Mouse (Mus musculus): ENCODE data around the gene D230025D16Rik. TPM values are rescaled to one million over a fixed set of nuclear protein-coding genes. Genes with fewer than 3 reads are reported as not detected.

The D230025D16Rik gene
- polyA plus RNA-seq, 1 experiment from 2014 or later: 16.9 TPM

- WGBS (ENCODE audit: insufficient replicate concordance): 64% methylated on average over 11 of the region's 11 CpGs
- peaks cover 16% of the 10 kb centered on the region for H3K36me3 ChIP-seq (replicated peaks)
- H3K9ac ChIP-seq: no peak overlapping the region
- peaks cover 50% of the 10 kb centered on the region for H3K4me1 ChIP-seq (replicated peaks)
- peak overlapping the region; percentile 17; the same call in 1 of the 2 replicates for H3K4me3 ChIP-seq (replicated peaks)
- H3K27ac ChIP-seq (replicated peaks): 0 out of 2 replicates have a peak overlapping the region, but pooled peaks have one; percentile 98
- ATAC-seq (ENCODE audit: insufficient read depth): no peak
- H3K27me3 ChIP-seq: peaks cover 12% of the 10 kb centered on the region
- H3K9me3 ChIP-seq (replicated peaks): no peaks in the 10 kb centered on the region
- H3K4me2 ChIP-seq: peak overlapping the region; percentile 23
Measured at GRCm38 (mm10) chr8:105295256-105295655, 70.3 kb downstream of the D230025D16Rik start.

DNA sequence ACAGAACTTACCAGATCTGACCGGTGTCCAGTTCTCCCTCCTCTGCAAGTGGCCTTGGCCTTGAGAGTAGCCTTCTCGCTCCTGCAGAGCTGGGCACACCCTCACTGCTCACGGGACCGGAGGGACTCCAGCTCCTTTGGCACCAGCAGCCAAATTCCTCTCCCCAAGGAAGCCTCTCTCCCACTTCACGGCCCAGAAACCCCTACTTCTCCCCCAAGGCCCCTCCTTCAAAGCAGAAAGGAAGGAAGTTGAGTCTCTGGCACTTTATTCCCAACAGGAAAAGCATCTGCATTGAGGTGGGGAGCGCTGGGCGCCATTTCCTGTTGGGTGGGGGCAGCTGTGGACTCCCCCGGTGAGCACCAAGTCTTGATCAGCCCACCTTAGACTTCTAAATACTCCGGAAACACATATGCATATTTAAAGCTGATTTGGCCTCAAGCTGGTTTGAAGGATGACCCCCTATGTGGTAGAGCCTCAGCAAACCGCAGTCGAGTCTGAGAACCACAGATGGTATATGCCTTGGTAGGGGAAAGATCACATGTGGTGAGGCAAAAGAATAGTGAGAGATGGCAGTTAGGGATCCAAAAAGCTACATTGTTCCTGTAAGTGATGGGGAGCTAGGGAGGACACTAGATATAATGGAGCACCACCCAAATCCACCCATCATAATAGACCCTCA lies 71.1 kb downstream of the D230025D16Rik start, which contains the start of gene Exoc3l:
TSS of gene Exoc3l (minus strand) at position 207 of the 679 bp plus-strand sequence.
- Histone ChIP-seq H3K4me2 (peak within 1 kb of the TSS; percentile 80), H3K4me3 (replicated peaks) (peak within 1 kb of the TSS; percentile 77), H3K36me3 (replicated peaks) (peaks cover 24% of the 10 kb centered on the region), H3K27ac (replicated peaks) (peak within 1 kb of the TSS; percentile 98), H3K4me1 (replicated peaks) (peaks cover 50% of the 10 kb centered on the region), H3K27me3 (peaks cover 6% of the 10 kb centered on the region), H3K9me3 (replicated peaks) (no peaks in the 10 kb centered on the region), H3K9ac (peak within 1 kb of the TSS; percentile 88)
- 30% methylated on average over 11 of the region's 11 CpGs for WGBS (ENCODE audit: insufficient replicate concordance)
- ATAC-seq (ENCODE audit: insufficient read depth): no peak

DNA sequence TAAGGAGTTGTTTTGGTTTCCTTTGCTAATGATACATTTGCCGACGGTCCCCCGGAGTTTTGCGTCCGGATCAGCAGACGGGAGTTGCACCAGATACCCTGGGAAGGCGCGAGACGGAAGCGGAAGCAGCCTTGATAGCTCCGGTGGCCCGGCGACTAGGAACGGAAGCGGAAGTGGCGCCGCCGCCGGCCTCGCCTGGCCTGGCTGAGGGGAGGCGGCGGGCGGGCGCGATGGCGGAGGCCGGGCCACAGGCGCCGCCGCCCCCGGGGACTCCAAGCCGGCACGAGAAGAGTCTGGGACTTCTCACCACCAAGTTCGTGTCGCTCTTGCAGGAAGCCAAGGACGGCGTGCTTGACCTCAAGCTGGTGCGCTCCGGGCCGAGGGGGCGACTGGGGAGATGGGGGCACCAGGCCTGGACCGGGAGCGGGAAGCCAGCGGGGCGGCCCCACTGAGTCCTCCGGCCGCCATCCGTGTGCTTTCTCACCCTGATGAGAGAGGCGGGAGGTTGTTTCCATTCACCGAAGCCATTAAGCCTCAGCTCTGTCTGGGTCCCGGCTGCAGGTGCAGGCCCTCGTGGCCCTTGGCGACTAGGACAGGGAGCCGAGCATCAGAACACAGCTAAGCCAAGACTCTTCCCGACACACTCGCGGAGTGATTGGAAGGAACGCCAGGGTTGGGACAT lies 72.7 kb downstream of the D230025D16Rik start, which contains the start of gene E2f4:
TSS of gene E2f4 (plus strand) at position 153 of the 682 bp plus-strand sequence.
- under 1% methylated on average over 58 of the region's 58 CpGs for WGBS (ENCODE audit: insufficient replicate concordance)
- H3K4me3 ChIP-seq (replicated peaks): peak within 1 kb of the TSS; percentile 77
- H3K36me3 ChIP-seq (replicated peaks): peaks cover 40% of the 10 kb centered on the region
- peak within 1 kb of the TSS; percentile 88 for H3K9ac ChIP-seq
- peaks cover 6% of the 10 kb centered on the region for H3K27me3 ChIP-seq
- peak within 1 kb of the TSS; percentile 80 for H3K4me2 ChIP-seq
- ATAC-seq (ENCODE audit: insufficient read depth): peak; percentile 66
- H3K9me3 ChIP-seq (replicated peaks): no peaks in the 10 kb centered on the region
- H3K4me1 ChIP-seq (replicated peaks): peaks cover 62% of the 10 kb centered on the region
- peak within 1 kb of the TSS; percentile 98 for H3K27ac ChIP-seq (replicated peaks)

- Histone ChIP-seq H3K9me3 (replicated peaks) (no peaks in the 10 kb centered on the region), H3K4me3 (replicated peaks) (peak overlapping the region; percentile 77), H3K4me1 (replicated peaks) (peaks cover 72% of the 10 kb centered on the region), H3K36me3 (replicated peaks) (peaks cover 50% of the 10 kb centered on the region), H3K27ac (replicated peaks) (peak overlapping the region; percentile 98), H3K4me2 (peak overlapping the region; percentile 80), H3K27me3 (peaks cover 6% of the 10 kb centered on the region), H3K9ac (peak overlapping the region; percentile 88)
- WGBS (ENCODE audit: insufficient replicate concordance): 18% methylated on average over 18 of the region's 18 CpGs
- peak; percentile 10 for ATAC-seq (ENCODE audit: insufficient read depth)
Measured at GRCm38 (mm10) chr8:105298351-105299252, 73.7 kb downstream of the D230025D16Rik start.

DNA sequence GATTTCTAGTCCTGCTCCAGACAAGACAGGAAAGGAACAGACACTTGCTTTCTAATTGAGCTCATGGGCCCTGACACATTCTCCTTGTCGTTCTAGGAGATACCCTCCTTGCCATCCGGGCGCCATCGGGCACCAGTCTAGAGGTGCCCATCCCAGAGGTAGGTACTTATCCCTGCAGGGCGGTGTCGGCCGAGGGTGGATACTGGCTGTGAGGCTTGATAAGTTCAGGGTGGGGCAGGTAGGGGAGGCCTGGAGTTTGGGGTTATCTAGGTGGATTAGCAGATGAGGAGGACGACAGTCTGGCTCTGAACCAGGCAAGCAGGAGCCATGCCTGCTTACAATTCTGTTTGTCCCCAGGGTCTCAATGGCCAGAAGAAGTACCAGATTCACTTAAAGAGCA lies 75.0 kb downstream of the D230025D16Rik start:
- peak overlapping the region; percentile 80 for H3K4me2 ChIP-seq
- peaks cover 85% of the 10 kb centered on the region for H3K4me1 ChIP-seq (replicated peaks)
- H3K4me3 ChIP-seq (replicated peaks): peak overlapping the region; percentile 77
- peaks cover 3% of the 10 kb centered on the region; the same call in 1 of the 2 replicates for H3K27me3 ChIP-seq
- H3K27ac ChIP-seq (replicated peaks): peak overlapping the region; percentile 98
- H3K36me3 ChIP-seq (replicated peaks): peaks cover 63% of the 10 kb centered on the region
- H3K9ac ChIP-seq: peak overlapping the region; percentile 88
- ATAC-seq (ENCODE audit: insufficient read depth): peak; percentile 94
- no peaks in the 10 kb centered on the region for H3K9me3 ChIP-seq (replicated peaks)
- WGBS (ENCODE audit: insufficient replicate concordance): 16% methylated on average over 8 of the region's 8 CpGs

Other genes starting within 250 kb of the D230025D16Rik start
- not detected in 2 replicates for gene Ces2h, start 224.3 kb upstream of the D230025D16Rik start, polyA plus RNA-seq (2015; fragmentation: Nextera tagmentation; extraction: Ambion mirVana)
- 0.58 and 0.97 TPM in 2 replicates for gene Ces3a, start 176.5 kb upstream of the D230025D16Rik start, polyA plus RNA-seq (2015; fragmentation: Nextera tagmentation; extraction: Ambion mirVana)
- not detected in 2 replicates for gene Ces3b, start 141.4 kb upstream of the D230025D16Rik start, polyA plus RNA-seq (2015; fragmentation: Nextera tagmentation; extraction: Ambion mirVana)
- gene Ces4a, start 93.3 kb upstream of the D230025D16Rik start, polyA plus RNA-seq (2015; fragmentation: Nextera tagmentation; extraction: Ambion mirVana): not detected in 2 replicates
- 6.5 and 7.0 TPM in 2 replicates for gene Cbfb, start 54.5 kb upstream of the D230025D16Rik start, polyA plus RNA-seq (2015; fragmentation: Nextera tagmentation; extraction: Ambion mirVana)
- 2.3 and 2.4 TPM in 2 replicates for gene B3gnt9, start 30.0 kb downstream of the D230025D16Rik start, polyA plus RNA-seq (2015; fragmentation: Nextera tagmentation; extraction: Ambion mirVana)
- gene Tradd, start 39.5 kb downstream of the D230025D16Rik start, polyA plus RNA-seq (2015; fragmentation: Nextera tagmentation; extraction: Ambion mirVana): 14.9 and 15.5 TPM in 2 replicates
- 1.2 and 1.3 TPM in 2 replicates for gene Fbxl8, start 39.5 kb downstream of the D230025D16Rik start, polyA plus RNA-seq (2015; fragmentation: Nextera tagmentation; extraction: Ambion mirVana)
- not detected in 2 replicates for gene Hsf4, start 44.7 kb downstream of the D230025D16Rik start, polyA plus RNA-seq (2015; fragmentation: Nextera tagmentation; extraction: Ambion mirVana)
- gene Nol3, start 51.0 kb downstream of the D230025D16Rik start, polyA plus RNA-seq (2015; fragmentation: Nextera tagmentation; extraction: Ambion mirVana): 0.22 and 0.30 TPM in 2 replicates
- gene 4931428F04Rik, start 64.7 kb downstream of the D230025D16Rik start, polyA plus RNA-seq (2015; fragmentation: Nextera tagmentation; extraction: Ambion mirVana): 0.59 and 0.68 TPM in 2 replicates
- 6.0 and 6.7 TPM in 2 replicates for gene Exoc3l, start 71.0 kb downstream of the D230025D16Rik start, polyA plus RNA-seq (2015; fragmentation: Nextera tagmentation; extraction: Ambion mirVana)
- gene E2f4, start 72.5 kb downstream of the D230025D16Rik start, polyA plus RNA-seq (2015; fragmentation: Nextera tagmentation; extraction: Ambion mirVana): 197 and 211 TPM in 2 replicates
- 3.4 and 4.4 TPM in 2 replicates for gene Elmo3, start 80.5 kb downstream of the D230025D16Rik start, polyA plus RNA-seq (2015; fragmentation: Nextera tagmentation; extraction: Ambion mirVana)
- 10.4 and 11.8 TPM in 2 replicates for gene Lrrc29, start 101.1 kb downstream of the D230025D16Rik start, polyA plus RNA-seq (2015; fragmentation: Nextera tagmentation; extraction: Ambion mirVana)
- gene Tmem208, start 101.2 kb downstream of the D230025D16Rik start, polyA plus RNA-seq (2015; fragmentation: Nextera tagmentation; extraction: Ambion mirVana): 91.2 and 91.8 TPM in 2 replicates
- 0.53 and 0.70 TPM in 2 replicates for gene Fhod1, start 122.8 kb downstream of the D230025D16Rik start, polyA plus RNA-seq (2015; fragmentation: Nextera tagmentation; extraction: Ambion mirVana)
- 0.13 TPM in 2 replicates for gene Slc9a5, start 123.7 kb downstream of the D230025D16Rik start, polyA plus RNA-seq (2015; fragmentation: Nextera tagmentation; extraction: Ambion mirVana)
- not detected in 2 replicates for gene Plekhg4, start 148.1 kb downstream of the D230025D16Rik start, polyA plus RNA-seq (2015; fragmentation: Nextera tagmentation; extraction: Ambion mirVana)
- not detected in 2 replicates for gene Kctd19, start 188.4 kb downstream of the D230025D16Rik start, polyA plus RNA-seq (2015; fragmentation: Nextera tagmentation; extraction: Ambion mirVana)
- gene Lrrc36, start 188.4 kb downstream of the D230025D16Rik start, polyA plus RNA-seq (2015; fragmentation: Nextera tagmentation; extraction: Ambion mirVana): 0.12 and 0.13 TPM in 2 replicates
- 3.1 and 4.8 TPM in 2 replicates for gene Tppp3, start 246.4 kb downstream of the D230025D16Rik start, polyA plus RNA-seq (2015; fragmentation: Nextera tagmentation; extraction: Ambion mirVana)